Mouse (Mus musculus): ENCODE data around the gene Hsp90ab1.

Hsp90ab1 gene

DNA sequence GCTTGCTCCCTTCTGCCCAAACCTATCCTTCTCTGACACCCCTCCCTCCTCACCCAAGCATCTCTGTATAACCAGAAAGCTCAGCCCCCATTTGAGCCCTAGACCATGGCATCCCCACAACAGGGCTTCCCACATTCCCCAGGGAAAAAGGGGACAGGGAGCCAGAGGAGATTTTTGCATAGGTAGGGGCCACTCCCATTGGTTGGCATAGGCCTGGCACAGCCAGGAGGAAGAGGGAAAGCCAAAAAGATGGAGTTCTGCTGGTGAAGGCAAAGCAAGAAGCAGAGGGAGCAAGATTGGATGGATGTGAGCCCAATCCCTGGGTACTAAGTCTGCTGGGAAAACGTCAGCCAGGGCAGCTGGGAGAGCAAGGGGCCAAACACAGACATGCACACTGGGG, 30.0 kb downstream of the Hsp90ab1 start:
- in situ Hi-C loops (cut with MboI): no loop called here

DNA sequence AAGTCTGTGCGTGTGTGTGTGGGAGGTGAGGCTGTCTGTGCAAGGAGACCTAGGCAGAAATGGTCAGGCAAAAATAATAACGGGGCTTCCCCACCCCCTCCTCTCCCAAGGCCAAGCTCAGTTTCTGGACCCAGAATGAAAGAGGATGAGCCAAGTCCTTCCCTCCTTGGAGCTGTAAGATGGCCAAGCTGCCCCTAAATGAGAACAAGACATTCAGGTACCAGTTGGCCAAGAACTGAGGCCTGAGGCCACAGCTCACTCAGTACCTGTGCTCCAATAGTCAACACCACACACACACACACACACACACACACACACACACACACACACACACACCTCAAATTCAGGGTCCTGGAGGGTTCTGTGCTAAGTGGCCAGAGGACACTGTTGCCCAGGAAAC, 30.4 kb downstream of the Hsp90ab1 start:
- in situ Hi-C loops (cut with MboI): no loop called here

DNA sequence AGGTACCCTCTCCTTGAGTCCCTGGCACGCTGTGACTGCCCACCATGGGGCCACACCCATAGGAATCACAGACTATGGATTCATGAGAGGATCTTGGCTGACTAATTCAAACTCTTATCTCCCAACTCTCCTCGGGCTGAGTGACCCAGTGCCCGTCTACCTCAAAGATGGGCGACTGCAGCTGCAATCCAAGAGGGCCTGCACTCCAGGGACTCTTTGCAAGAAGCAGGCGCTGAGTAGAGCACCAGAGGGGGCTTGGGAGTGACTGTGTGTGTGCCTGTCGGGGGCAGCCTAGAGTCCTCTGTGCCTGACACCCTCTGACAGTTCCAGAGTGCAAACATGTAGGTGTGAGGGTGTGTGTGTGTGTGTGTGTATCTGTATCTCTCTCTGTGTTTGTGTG, 30.9 kb downstream of the Hsp90ab1 start:
- in situ Hi-C loops (cut with MboI): no loop called here

DNA sequence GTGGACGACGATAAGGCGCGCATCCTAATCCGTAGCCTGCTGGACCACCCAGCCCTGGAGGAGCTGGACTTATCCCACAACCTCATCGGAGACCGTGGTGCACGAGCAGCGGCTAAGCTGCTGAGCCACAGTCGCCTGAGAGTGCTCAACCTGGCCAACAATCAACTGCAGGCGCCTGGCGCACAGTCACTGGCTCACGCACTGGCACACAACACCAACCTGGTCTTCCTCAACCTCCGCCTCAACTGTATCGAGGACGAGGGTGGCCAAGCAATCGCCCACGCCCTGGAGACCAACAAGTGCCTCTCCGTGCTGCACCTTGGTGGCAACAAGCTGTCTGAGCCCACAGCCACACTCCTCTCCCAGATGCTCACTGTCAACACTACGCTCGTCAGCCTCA, 33.4 kb downstream of the Hsp90ab1 start:
- in situ Hi-C loops (cut with MboI): no loop called here

DNA sequence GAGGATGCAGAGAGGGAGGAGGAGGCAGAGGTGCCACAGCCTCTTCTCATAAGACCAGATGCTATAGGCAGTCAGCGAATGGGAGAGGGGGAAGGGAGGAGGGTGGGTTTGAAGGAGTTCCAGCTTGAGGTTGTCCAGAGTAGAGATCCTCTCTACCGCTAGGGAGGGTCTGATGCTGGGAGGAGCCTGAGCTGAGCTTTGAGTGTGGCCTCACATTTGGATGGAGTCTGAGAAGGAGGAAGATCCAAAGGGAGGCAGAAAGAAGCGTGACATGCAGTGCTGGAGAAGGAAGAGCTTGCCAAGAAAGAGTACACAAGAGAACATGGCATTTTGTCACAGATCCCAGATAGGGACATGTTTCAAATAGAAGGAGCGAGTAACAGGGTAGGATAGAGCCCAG, 34.7 kb downstream of the Hsp90ab1 start:
- in situ Hi-C loops (cut with MboI): no loop called here

DNA sequence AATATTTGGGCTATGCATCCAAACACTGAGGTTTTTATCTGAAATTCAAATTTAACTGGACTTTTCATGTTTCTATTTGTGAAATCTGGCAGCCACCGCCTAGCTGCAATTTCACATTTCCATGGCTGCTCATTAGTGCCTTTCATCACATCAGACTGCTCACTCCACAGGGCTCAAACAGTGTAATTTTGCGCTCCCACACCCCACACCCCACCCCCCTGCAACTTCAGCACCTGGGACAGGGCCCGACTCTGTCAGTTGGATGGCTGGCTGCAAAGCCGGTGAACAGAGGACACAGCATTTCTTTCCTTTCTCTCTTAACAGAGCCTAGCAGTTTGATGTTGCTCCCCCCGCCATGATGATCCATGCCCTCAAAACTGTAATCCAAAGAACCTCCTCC, 36.8 kb downstream of the Hsp90ab1 start:
- in situ Hi-C loops (cut with MboI): no loop called here

DNA sequence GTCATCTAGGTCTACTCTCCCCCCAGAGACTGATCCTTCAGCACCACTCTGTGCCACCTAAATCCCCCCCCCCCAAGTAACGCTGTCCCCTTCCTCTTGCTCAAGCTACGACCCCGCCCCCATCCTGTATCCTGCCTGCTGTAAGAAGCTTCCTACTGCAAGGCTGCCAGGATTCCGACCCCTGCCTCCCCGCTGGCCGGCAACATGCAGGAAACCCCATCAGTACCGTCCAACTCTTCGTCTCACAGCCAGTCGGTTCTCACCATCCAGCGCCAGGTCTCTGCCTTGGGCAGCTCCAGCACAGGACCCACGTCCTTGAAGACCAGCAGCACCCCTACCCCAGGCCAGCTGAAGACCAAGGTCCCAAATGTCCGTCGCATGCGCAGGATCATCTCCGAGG, 40.2 kb downstream of the Hsp90ab1 start:
- in situ Hi-C loops (cut with MboI): no loop called here

DNA sequence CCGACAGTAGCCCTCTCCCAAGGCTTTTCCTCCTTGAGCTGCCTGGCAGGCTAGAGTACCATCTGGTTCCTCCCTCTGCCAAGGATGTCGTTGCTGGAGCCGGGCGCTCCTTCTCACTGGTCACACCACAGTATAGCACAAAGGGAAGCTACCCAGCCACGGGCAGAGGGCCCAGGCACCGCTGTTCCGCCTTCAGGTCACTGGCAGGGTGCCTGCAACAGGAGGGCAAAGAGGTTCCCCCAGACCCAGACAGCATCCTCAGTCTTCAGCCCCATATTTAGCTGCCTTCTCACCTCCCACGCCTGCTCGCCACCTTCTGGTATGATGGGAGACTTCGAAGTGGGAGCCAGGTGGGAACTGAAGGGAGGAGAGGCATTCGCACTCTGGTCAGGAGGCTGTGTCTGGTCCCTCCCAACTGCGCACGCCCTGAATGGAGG, 42.7 kb downstream of the Hsp90ab1 start:
- in situ Hi-C loops (cut with MboI): no loop called here

DNA sequence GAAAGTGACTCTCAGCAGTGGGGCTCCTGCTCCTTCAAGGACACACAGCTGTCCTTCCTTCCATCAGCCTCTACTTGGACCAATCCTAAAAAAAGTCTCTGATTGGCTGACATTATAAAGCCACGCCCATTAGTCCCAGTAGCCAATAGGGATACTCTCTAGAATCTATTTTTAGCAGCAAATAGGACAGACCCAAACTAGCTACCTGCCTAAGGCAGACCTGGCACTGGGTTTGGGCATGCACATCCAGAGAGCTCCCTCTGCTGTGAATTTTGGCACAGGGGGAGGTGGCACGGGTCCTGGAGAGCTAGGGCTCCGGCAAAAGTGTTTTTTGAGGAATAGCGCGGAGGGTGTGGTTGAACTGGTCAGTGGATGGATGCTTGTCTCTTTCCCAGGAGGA, 46.5 kb downstream of the Hsp90ab1 start:
- in situ Hi-C loops (cut with MboI): no loop called here

DNA sequence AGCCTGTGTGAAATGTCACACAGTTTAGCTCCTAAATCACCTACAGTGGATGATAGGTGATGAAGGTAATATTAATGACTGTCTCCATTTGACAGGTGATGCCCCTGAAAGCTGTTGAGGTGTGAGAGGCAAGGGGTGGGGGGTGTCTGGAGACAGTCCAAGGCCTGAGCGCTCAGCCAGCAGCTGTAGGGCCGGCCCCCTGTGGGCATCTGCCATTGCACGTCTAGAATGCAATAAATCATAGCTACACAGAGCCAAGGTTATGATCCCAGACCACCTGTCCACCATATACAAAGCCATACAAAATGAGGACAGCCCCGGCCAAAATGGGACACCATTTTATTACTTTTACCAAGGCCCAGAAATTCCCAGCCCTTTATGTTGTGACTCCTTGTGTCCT, 48.1 kb downstream of the Hsp90ab1 start:
- in situ Hi-C loops (cut with MboI): no loop called here

DNA sequence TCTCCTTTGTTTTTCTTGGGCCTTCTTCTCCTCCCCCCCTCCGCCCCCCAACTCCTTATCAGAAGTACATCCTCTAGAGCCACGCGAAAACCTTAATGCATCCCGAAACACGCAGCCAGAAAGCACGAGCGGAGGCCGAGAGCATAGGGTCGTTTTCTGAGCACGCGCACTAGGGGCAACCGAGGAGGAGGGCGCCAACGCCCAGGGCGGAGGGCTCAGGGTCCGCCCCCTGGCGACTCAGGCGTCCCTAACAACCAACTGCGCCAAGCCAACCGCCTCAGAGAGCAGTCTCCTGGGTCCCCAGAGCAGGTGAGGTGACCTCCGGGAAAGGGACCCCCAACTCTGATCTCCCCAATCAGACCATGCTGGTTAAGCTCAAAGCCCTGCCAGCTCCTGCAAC, 49.8 kb downstream of the Hsp90ab1 start, which contains the start of gene Tcte1:
Gene Tcte1 (plus strand): TSS at position 172 of the 400 bp plus-strand sequence.
- in situ Hi-C loops (cut with MboI): no loop called here

DNA sequence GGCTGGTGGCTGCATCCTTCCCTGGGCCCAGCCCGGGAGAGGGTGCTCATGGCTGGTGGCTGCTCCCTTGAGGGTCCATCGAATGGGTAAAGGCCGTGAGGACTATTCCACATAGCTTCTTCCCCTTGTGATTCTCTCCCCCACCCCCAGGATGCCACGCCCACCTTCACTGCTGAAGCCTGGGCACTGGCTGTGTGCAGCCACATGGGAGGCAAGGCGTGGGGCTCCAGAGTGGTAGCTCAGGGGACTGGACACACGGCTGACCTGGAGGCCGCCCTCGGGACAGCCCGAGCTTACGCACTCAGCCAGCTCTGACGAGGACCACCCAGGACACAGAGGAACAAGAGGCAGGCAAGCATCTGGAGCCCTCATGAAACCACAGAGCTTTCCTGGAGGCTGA, 52.9 kb downstream of the Hsp90ab1 start:
- in situ Hi-C loops (cut with MboI): no loop called here

DNA sequence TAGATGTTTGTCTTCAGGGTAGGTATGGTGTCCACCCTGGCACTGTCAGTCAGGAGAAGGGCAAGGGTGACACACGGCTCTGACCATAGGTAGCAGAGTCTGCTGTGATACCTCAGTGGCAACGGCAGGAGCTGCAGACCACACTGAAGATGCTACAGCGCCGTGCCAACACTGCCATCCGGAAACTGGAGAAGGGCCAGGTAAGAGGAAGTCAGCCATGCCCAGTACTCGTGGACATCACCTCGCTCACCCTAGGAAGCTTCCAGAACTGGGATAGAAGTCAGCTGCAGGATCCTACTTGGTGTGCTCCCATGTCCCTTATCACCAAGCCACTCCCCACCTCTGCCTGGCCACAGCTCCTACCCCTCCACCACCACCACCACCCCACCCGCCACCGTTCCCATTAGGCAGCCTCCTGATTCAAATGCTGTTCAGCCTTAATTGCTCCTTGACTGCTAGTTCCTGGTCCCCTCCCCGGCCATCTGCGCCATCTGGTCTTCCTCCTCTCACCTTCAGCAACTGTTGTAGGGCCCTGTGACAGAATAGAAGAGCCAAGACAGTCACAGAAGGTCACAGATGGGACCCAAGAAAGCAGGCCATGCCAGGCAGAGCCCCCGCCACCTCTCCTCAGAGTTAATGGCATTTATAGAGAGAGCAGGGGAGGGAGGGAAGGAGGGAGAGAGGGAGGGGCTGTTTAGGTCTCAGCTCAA, 54.1 kb downstream of the Hsp90ab1 start:
- in situ Hi-C loops (cut with MboI): loop anchor here (5.0 kb wide), 1 partner anchor 33 kb away; no protein-coding TSS in a partner anchor

All from mature B cell (primary cell).